Mouse (Mus musculus) lung, postnatal 0 days (tissue): Measurements from ENCODE around the gene Use1. TPM values are rescaled to one million over a fixed set of nuclear protein-coding genes. Genes with fewer than 3 reads are reported as not detected.
A peak's percentile ranks its signal among the peaks of the same experiment; 100 is the strongest.

Experiments used
- ATAC-seq: fragments of 200-750 bp; cut with Nextera tagmentation; 2 replicates; pipeline ENCODE4 v1.8.0; 2017; ENCODE audit warnings: moderate library complexity
- DNase-seq: peaks from one replicate; pipeline ENCODE4 v3.0.0-alpha.2; 2016; ENCODE audit warnings: low spot score
- H3K27ac ChIP-seq: fragments of 300-500 bp; sonication (generic); 2 replicates; pipeline ENCODE4 v1.5.1; 2014; ENCODE audit warnings: antibody characterized with exemption, mild to moderate bottlenecking, low read length, mixed read lengths
- H3K27me3 ChIP-seq: fragments of 300-500 bp; sonication (generic); replicated peaks from 2 replicates; pipeline ENCODE4 v1.6.1; 2014; ENCODE audit warnings: low read length, mixed read lengths; ENCODE audit not compliant: insufficient read depth
- H3K36me3 ChIP-seq: fragments of 300-500 bp; sonication (generic); 2 replicates; pipeline ENCODE4 v1.6.1; 2014; ENCODE audit warnings: low read length, mixed read lengths; ENCODE audit not compliant: insufficient read depth
- H3K4me1 ChIP-seq: fragments of 300-500 bp; sonication (generic); 2 replicates; pipeline ENCODE4 v1.6.1; 2014; ENCODE audit warnings: antibody characterized with exemption, low read depth, low read length, mixed read lengths; ENCODE audit not compliant: insufficient read depth
- H3K4me2 ChIP-seq: fragments of 300-500 bp; sonication (generic); replicated peaks from 2 replicates; pipeline ENCODE4 v1.6.1; 2014; ENCODE audit warnings: low read depth, mild to moderate bottlenecking, low read length, moderate library complexity, mixed read lengths
- H3K4me3 ChIP-seq: fragments of 300-500 bp; sonication (generic); 2 replicates; pipeline ENCODE4 v1.5.1; 2014; ENCODE audit warnings: low read depth, low read length
- H3K9ac ChIP-seq: fragments of 300-500 bp; sonication (generic); replicated peaks from 2 replicates; pipeline ENCODE4 v1.6.1; 2014; ENCODE audit warnings: low read depth, mild to moderate bottlenecking
- H3K9me3 ChIP-seq: fragments of 300-500 bp; sonication (generic); 2 replicates; pipeline ENCODE4 v1.6.1; 2016; ENCODE audit warnings: low read length, mixed read lengths
- CTCF ChIP-seq: IDR thresholded peaks from 2 replicates; pipeline ENCODE4 v1.5.1; 2016; ENCODE audit warnings: antibody characterized with exemption, mild to moderate bottlenecking
- EP300 ChIP-seq: IDR thresholded peaks from 2 replicates; pipeline ENCODE4 v1.6.1; 2016; ENCODE audit warnings: antibody characterized with exemption, mild to moderate bottlenecking, control low read depth
- WGBS: fragments of 180-500 bp; shearing (Covaris S2); extraction: QIAGEN DNeasy Blood & Tissue Kit; methylation state at CpG from one replicate; pipeline ENCODE4 v1.1.7; 2014; 5-methylcytosine and 5-hydroxymethylcytosine counted together
- polyA plus RNA-seq: library from polyadenylated mRNA; unstranded; fragments of >200 nt; fragmentation: Nextera tagmentation; extraction: Ambion mirVana; gene quantifications from 2 replicates; pipeline ENCODE4 v1.2.1, GENCODE M21; 2015

The Use1 gene
- polyA plus RNA-seq, 1 experiment from 2014 or later, result 136 TPM

DNA sequence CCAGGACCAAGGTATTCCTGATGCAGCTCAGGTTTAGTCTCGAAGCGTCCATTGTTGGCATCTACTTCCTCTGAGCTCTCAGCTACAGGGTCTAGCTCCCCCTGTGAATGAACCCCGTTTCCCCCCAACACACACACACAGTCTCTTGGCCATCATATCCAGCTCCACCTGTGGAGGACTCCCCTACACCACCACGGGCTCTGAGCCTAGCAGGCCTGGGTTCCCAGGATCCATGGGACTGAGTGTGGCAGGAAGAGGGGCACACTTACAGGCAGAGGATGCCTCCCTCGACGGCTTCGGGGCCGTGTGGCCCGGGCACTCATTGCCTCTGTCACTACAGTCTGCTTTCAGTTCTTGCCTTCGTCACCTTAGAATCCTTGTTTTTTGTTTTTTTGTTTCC lies 28.4 kb downstream of the Use1 start:
- ATAC-seq, result no peak
- TF ChIP-seq EP300, result no peak
- TF ChIP-seq CTCF, result no peak
- Histone ChIP-seq H3K4me3 (peak overlapping the region; percentile 19), H3K36me3 (0 out of 2 replicates have a peak, but pooled peaks cover 5% of the 10 kb centered on the region), H3K27me3 (no peaks in the 10 kb centered on the region), H3K4me2 (peak overlapping the region; percentile 47), H3K4me1 (peaks cover 6% of the 10 kb centered on the region; the same call in 1 of the 2 replicates), H3K9me3 (no peaks in the 10 kb centered on the region), H3K9ac (no peak overlapping the region), H3K27ac (peak overlapping the region; percentile 69)
- DNase-seq, result no peak
- WGBS, result 57% methylated on average over 10 of the region's 10 CpGs

DNA sequence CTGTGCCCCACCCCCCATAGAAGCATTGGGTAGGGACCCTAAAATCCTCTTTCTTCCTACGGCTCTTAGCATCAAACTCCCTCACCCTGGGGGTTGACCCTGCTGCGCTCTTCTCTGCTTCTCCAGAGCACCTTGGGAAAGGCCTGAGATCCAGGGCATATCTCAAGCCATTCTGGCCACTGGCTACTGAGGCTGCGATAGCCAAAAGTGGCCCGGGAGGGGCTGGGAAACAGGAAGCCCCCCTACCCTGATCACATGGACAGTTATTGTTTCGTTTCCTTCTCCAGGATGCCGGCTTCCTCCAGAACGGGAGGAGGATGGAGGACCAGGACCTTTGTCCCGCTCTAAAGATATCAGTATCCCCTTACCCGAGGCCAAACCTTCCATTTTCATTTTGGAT lies 29.0 kb downstream of the Use1 start, which contains the start of gene Ushbp1:
Ushbp1 (minus strand) TSS at position 174 of the 400 bp plus-strand sequence.
- Histone ChIP-seq H3K4me1 (peaks cover 6% of the 10 kb centered on the region; the same call in 1 of the 2 replicates), H3K4me2 (peak within 1 kb of the TSS; percentile 64), H3K4me3 (peak within 1 kb of the TSS; percentile 59), H3K27me3 (no peaks in the 10 kb centered on the region), H3K9me3 (no peaks in the 10 kb centered on the region), H3K36me3 (0 out of 2 replicates have a peak, but pooled peaks cover 5% of the 10 kb centered on the region), H3K9ac (no peak within 1 kb of the TSS; the same call in 1 of the 2 replicates), H3K27ac (peak within 1 kb of the TSS; percentile 71)
- 64% methylated on average over 9 of the region's 9 CpGs for WGBS
- DNase-seq (no peak), ATAC-seq (peak; percentile 4; the same call in 1 of the 2 replicates)
- TF ChIP-seq EP300 (peak; percentile 75), CTCF (no peak)

DNA sequence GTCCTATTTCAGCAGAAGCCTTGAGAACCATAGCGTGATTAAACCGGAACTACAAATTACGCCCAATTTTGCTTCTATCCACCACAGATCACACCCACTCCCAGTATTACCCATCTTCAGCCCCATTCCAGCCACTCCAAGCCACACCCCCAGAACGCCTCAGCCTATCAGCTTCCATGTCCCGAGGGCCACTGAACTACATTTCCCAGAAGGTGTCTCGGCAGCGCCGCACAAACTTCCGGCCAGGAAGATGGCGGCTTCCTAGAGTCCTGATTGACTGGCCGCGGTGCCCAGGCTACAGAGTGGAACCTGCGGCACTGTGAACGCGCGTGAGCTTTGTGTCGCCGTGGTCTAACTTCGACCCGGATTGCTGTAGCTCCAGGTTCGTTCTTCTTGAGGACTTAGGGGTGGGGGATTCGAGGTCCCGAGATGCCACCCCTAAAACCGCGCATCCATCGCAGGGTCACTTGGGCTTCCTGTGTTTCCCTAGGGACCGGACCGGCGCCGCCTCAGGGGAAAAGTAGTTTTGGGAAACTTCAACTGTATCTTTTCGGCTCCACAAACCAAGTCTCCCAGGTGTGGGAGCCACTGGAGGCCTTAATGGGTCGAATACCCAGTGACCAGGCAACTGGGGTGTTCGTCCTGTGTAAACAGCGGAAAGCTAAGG lies 30.1 kb downstream of the Use1 start, which contains the start of gene Babam1:
Babam1 (plus strand) TSS at position 223 of the 667 bp plus-strand sequence.
- peak within 1 kb of the TSS; percentile 64 for H3K4me2 ChIP-seq
- H3K27ac ChIP-seq, result peak within 1 kb of the TSS; percentile 71
- H3K27me3 ChIP-seq, result no peaks in the 10 kb centered on the region
- no peaks in the 10 kb centered on the region for H3K9me3 ChIP-seq
- WGBS, result under 1% methylated on average over 34 of the region's 34 CpGs
- no peak for TF ChIP-seq EP300
- 0 out of 2 replicates have a peak, but pooled peaks cover 5% of the 10 kb centered on the region for H3K36me3 ChIP-seq
- H3K4me3 ChIP-seq, result peak within 1 kb of the TSS; percentile 59
- peak within 1 kb of the TSS; percentile 57 for H3K9ac ChIP-seq
- DNase-seq (peak; percentile 99), ATAC-seq (peak; percentile 97)
- H3K4me1 ChIP-seq, result peaks cover 6% of the 10 kb centered on the region; the same call in 1 of the 2 replicates

GRCm38 (mm10) chr8:71397701-71398100 lies 31.1 kb downstream of the Use1 start:
- H3K4me1 ChIP-seq, result peaks cover 6% of the 10 kb centered on the region; the same call in 1 of the 2 replicates
- no peaks in the 10 kb centered on the region for H3K9me3 ChIP-seq
- H3K27me3 ChIP-seq, result no peaks in the 10 kb centered on the region
- ATAC-seq, result no peak
- TF ChIP-seq EP300 (no peak), CTCF (no peak)
- 0 out of 2 replicates have a peak overlapping the region, but pooled peaks have one; percentile 59 for H3K4me3 ChIP-seq
- no peak overlapping the region for H3K27ac ChIP-seq
- no peak overlapping the region for H3K4me2 ChIP-seq
- H3K36me3 ChIP-seq, result 0 out of 2 replicates have a peak, but pooled peaks cover 5% of the 10 kb centered on the region
- no peak for DNase-seq
- peak overlapping the region; percentile 57; the same call in 1 of the 2 replicates for H3K9ac ChIP-seq
- WGBS, result 76% methylated on average over 12 of the region's 12 CpGs

DNA sequence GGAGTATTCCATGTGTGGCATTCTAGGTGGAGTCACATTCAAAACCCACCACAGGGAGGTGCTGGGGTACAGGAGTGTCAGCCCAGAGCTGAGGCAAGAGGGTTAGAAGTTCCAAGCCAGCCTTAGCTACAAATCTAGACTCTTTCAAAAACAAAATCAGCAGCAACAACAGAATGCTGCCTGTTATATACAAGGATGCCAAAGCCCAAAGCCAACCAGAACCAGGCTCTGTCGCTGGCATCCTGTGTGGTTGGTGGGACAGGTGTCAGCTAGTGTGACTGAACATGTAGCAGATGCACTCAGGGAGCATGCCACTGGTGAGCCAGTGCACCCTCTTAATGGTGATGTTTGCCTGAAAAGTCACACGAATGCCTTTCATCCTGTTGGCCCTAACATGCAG lies 34.2 kb downstream of the Use1 start:
- ATAC-seq, result no peak
- H3K36me3 ChIP-seq, result 0 out of 2 replicates have a peak, but pooled peaks cover 5% of the 10 kb centered on the region
- H3K27ac ChIP-seq, result no peak overlapping the region
- no peak overlapping the region for H3K4me3 ChIP-seq
- peaks cover 12% of the 10 kb centered on the region; the same call in 1 of the 2 replicates for H3K4me1 ChIP-seq
- 81% methylated on average over 2 of the region's 2 CpGs for WGBS
- H3K4me2 ChIP-seq, result no peak overlapping the region
- no peaks in the 10 kb centered on the region for H3K27me3 ChIP-seq
- no peak overlapping the region for H3K9ac ChIP-seq
- TF ChIP-seq CTCF (no peak), EP300 (no peak)
- DNase-seq, result no peak
- no peaks in the 10 kb centered on the region for H3K9me3 ChIP-seq

- ATAC-seq, result no peak
- no peak overlapping the region for H3K9ac ChIP-seq
- no peak overlapping the region for H3K4me3 ChIP-seq
- H3K27me3 ChIP-seq, result no peaks in the 10 kb centered on the region
- H3K27ac ChIP-seq, result no peak overlapping the region
- no peak overlapping the region for H3K4me2 ChIP-seq
- H3K4me1 ChIP-seq, result peaks cover 15% of the 10 kb centered on the region; the same call in 1 of the 2 replicates
- TF ChIP-seq CTCF, result no peak
- TF ChIP-seq EP300, result no peak
- no peaks in the 10 kb centered on the region for H3K9me3 ChIP-seq
- DNase-seq, result no peak
- H3K36me3 ChIP-seq, result 0 out of 2 replicates have a peak, but pooled peaks cover 5% of the 10 kb centered on the region
Measured at GRCm38 (mm10) chr8:71401454-71401853, 34.8 kb downstream of the Use1 start.
